Comparison of ENCODE assay signal across 10 mouse cellular contexts in the genomic region with DNA sequence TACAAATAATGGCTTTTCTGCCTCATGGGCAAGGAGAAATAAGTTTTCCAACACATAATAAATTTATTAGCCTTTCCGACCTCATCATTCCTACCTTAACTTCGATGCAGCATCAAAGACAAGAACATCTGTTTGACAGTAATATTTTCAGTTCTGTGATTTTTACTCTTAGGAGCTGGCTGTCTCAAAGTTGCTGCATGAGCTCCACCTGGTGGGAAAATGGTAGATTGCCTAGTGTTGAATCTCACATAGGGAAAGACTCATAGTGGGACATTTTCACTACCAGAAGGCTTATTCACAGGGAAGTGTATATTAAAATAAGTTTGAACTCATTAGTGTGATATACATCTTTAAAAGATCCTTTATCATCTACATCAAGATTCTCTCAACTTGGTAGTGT.
DNase-seq lines count a peak whose midpoint lies in the region; ATAC-seq lines count a peak whose summit lies in the region.
"Had no signal": no experiment of that assay in that cellular context is flagged by ENCODE, and none has a peak within 500 bp of the region (broad histone marks: within the 10 kb centered on the region; RNA-seq: fewer than 3 reads in every experiment).

No protein-coding gene starts in this region.

- peak; percentile 12 to 69 for DNase-seq in adrenal gland, adult (ENCODE audit: inconsistent age in 2 of 2, low spot score in 1 of 2)
- no peak for DNase-seq in adrenal gland, postnatal 4 days (ENCODE audit: low spot score in 2 of 2)
- DNase-seq in testis, postnatal 10 days (ENCODE audit: low spot score), result peak; percentile 66
- DNase-seq in testis, postnatal 14 days (ENCODE audit: low spot score), result no peak
- DNase-seq in forebrain, embryonic 10.5 days (ENCODE audit: extremely low spot score, low spot score), result peak; percentile 21
- DNase-seq in layer of hippocampus, adult 11-12 months (ENCODE audit: low spot score), result peak; percentile 74
- peak; percentile 21 for DNase-seq in lung, postnatal 36 days

- 32% methylated on average over 2 of the region's 2 CpGs for WGBS in forebrain, embryonic 10.5 days

- peaks cover 4% of the 10 kb centered on the region; the same call in 1 of the 2 replicates for H3K27me3 ChIP-seq in forebrain, embryonic 10.5 days (ENCODE audit: poor library complexity, severe bottlenecking)
- H3K27me3 ChIP-seq: heart, embryonic 13.5 days had no signal

- no peak overlapping the region for H3K27ac ChIP-seq in forebrain, embryonic 10.5 days
- H3K27ac ChIP-seq: heart, embryonic 13.5 days had no signal

- ATAC-seq in erythroid progenitor cell, adult 5-6 weeks (replicated peaks; ENCODE audit: low FRiP score, poor library complexity, severe bottlenecking), result no peak

- H3K4me3 ChIP-seq in forebrain, embryonic 10.5 days, result no peak overlapping the region
- H3K4me3 ChIP-seq: heart, embryonic 13.5 days; myocyte had no signal

- H3K9me3 ChIP-seq in forebrain, embryonic 10.5 days, result no peaks in the 10 kb centered on the region
- H3K9me3 ChIP-seq: heart, embryonic 13.5 days had no signal

- H3K36me3 ChIP-seq in forebrain, embryonic 10.5 days (replicated peaks), result no peaks in the 10 kb centered on the region
- H3K36me3 ChIP-seq: heart, embryonic 13.5 days had no signal

- H3K4me1 ChIP-seq in forebrain, embryonic 10.5 days, result peaks cover 15% of the 10 kb centered on the region
- H3K4me1 ChIP-seq: heart, embryonic 13.5 days had no signal

Comparison
In these comparisons a context has a peak if more than half of its experiments do, and no peak if none do; other contexts are left out.
1. DNase-seq: peak in adrenal gland, adult (2 of 2), testis, postnatal 10 days (single experiment), forebrain, embryonic 10.5 days (single experiment), layer of hippocampus, adult 11-12 months (single experiment) and lung, postnatal 36 days (single experiment); none in adrenal gland, postnatal 4 days (0 of 2) and testis, postnatal 14 days (single experiment).